Mouse (Mus musculus) frontal cortex, postnatal 25 days (tissue): ENCODE results near the gene Urm1.
"Not testable (repeated sequence)": the region's sequence is repeated elsewhere in the genome, so short reads cannot be mapped to it uniquely, and the experiment has no call there.

Experiments
- DNase-seq, 2 experiments: peaks; one replicate each; pipeline ENCODE4 v3.0.0; 2022; ENCODE audit warnings: low spot score in 2 of 2

Urm1 gene

DNA sequence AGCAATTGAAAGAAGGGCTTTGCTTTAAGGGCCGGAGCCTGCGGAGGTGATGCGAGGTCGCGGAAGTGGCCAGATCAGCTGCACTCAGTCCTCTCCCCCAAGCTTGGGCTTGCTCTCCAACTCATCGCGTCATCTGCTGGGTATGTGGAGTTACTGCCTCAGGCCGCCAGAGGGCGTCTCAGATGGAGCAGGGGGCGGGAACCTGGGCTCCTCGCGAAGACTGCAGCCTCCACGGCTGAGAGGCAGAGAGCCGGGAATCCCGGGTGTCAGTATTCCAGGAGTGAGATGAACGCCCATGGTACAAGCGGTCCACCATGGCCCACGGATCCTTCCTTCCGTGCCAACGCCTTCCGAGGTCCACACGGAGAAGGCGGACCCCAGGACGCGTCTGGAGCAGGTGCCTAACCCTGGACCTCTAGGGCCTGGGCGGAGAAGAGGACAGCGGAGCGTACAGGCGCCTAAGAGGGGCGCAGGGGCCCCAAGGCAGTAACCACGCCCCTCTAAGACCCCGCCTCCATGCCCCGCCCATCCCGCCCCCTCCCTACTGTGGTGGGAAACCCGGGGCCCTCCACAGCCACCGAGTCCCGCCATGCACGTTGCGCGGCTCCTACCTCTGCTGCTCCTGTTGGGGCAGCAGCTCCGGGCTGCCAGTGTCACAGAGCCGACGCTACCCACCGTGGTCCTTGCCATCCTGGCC is 49.2 kb downstream of the Urm1 start, which contains the start of gene Cercam:
TSS of gene Cercam (plus strand) at position 216 of the 697 bp plus-strand sequence.
- DNase-seq: peak; percentile 54 to 74

DNA sequence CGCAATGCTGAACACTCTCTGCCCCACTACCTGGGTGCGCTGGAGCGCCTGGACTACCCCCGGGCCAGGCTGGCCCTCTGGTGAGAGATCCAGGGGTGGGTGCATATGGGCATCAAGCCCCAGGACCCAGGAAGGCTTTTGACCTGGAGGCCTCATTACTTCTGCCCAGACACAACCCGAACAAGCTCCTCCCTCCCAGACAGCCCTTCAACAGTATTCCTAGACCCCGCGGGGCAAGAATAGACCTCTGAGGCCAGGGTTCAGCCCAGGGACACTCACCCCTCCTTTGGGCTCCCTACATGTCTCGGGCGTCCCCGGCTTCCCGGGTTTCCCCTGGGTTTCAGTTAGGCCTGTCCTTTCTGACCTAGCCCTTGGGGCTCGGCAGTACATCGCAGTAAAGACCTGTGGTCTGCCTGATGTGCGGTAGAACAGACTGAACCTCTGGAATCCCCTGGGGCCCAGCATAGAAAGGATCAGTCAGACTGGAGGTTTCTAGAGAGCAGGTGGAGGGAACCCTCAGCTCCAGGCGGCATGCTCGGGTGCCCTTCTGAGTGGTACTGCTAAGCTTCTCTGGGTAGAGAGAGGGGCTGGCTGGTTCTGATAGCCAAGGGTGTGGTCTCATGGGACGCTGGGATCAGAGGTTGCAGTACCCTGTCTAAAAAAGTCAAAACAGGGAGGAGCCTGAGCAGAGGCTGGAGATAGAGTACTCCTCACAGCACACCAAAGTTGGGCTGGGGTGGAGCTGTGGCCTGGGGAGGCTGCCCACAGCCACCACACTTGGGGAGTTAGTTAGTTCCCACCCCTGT is 50.0 kb downstream of the Urm1 start:
- no peak for DNase-seq

GRCm38 (mm10) chr2:29872581-29873295 is 52.9 kb downstream of the Urm1 start:
- no peak for DNase-seq

GRCm38 (mm10) chr2:29873801-29874200 is 53.9 kb downstream of the Urm1 start:
- DNase-seq: no peak

DNA sequence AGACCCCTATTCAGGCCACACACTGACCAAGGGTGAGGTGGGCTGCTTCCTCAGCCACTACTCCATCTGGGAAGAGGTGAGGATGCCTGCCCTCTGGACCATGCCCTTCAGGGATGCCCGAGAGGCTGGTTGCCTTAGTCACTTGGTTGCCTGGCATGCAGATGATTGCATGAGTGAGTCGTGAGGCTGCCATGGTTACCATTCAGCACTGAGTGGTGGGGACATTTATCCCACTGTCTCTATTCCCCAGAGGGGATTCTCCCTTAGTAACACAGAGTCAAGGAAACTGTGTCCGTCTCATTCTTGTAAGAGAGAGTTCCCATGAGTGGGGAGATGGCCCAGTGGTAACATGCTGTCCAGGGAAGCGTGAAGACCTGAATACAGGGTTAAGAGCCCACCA is 58.2 kb downstream of the Urm1 start:
- DNase-seq: no peak

DNA sequence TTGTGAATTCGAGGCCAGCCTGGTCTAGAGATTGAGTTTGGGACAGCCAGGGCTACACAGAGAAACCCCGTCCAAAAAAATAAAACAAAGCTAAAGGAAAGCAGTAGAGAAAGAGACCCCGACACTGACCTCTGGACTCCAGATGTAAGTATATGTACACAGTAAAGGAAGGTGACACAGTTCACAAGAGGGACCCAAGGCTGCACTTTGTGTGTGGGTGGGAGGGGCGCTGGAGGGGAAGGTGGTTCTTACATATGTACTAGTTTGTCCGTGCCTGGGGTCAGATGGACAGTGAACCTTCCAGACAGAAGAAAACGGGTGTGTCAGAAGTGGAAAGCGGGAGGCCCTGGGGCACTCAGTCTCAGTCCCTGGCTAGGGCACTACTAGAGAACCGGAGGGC is 59.3 kb downstream of the Urm1 start:
- no peak for DNase-seq

- no peak for DNase-seq
Measured at GRCm38 (mm10) chr2:29879964-29880830, 60.3 kb downstream of the Urm1 start.

DNA sequence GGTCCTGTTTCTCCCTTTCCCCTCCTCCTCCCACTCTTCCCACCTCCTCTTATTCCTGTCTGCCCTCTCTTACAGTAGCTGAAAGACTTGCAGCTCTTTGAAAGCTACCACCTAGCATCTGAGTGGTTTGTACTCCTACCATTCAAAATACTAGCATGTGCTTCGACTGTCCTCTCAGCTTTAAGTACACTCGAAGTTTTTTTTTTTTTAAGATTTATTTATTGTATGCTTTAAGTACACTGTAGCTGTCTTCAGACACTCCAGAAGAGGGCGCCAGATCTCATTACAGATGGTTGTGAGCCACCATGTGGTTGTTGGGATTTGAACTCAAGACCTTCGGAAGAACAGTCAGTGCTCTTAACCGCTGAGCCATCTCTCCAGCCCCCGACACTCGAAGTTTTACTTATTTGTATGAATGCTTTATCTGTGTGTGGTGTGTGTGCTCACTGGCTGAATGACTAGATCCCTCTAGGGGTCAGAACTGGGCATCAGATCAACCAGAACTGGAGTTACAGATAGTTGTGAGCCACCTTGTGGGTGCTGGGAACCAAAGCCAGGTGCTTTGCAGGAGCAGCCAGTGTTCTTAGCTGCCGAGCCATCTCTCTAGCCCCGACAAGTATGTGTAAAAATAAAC is 66.9 kb downstream of the Urm1 start:
- DNase-seq: not testable (repeated sequence)

GRCm38 (mm10) chr2:29889066-29889944 is 69.4 kb downstream of the Urm1 start, which contains the start of gene Odf2:
Odf2 (plus strand) TSS chr2:29889221.
- peak; percentile 98 to 99 for DNase-seq

GRCm38 (mm10) chr2:29889991-29890833 is 70.3 kb downstream of the Urm1 start:
- DNase-seq: peak; percentile 59 to 67

DNA sequence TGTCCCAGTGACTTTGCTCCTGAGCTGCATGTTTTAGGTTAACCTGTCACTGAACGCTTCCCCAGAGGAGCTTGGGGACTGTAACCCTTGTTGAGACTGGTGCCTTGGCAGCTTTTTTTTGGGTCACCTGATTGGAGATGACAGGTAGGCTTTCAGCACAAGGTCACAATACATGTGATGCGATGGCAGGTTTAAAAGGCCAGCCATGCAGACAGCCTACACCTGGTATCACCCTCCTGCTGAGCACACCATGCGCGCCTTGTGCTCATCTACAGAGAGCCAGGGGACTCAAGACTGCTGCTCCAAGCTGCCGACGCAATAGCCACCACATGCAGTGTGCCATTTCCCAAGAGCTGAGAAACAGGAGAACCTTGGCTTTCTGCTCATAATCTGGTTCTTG is 71.9 kb downstream of the Urm1 start:
- no peak for DNase-seq
